Mouse (Mus musculus): Measurements from ENCODE around the gene AW549877.

The AW549877 gene

GRCm38 (mm10) chr15:3954971-3955370 lies 40.6 kb downstream of the AW549877 start:
- ChIA-PET CTCF (interaction anchor here in 1 of 4 experiments (0.6 kb wide), 1 partner anchor 741 kb away, joined by 4 read pairs; no protein-coding TSS in a partner anchor), POLR2A (interaction anchor here in 1 of 4 experiments (0.6 kb wide), 2 partner anchors 26 to 266 kb away, joined by 3 read pairs; no protein-coding TSS in a partner anchor)

GRCm38 (mm10) chr15:3938132-3938531 lies 57.4 kb downstream of the AW549877 start:
- POLR2A ChIA-PET, result no interaction called here
- CTCF ChIA-PET, result interaction anchor here in 1 of 4 experiments (0.5 kb wide), 1 partner anchor 235 kb away, joined by 5 read pairs; no protein-coding TSS in a partner anchor

GRCm38 (mm10) chr15:3936056-3936455 lies 59.5 kb downstream of the AW549877 start:
- POLR2A ChIA-PET, result no interaction called here
- CTCF ChIA-PET, result no interaction called here

GRCm38 (mm10) chr15:3933466-3933865 lies 62.1 kb downstream of the AW549877 start:
- POLR2A ChIA-PET, result no interaction called here
- CTCF ChIA-PET, result no interaction called here

All from embryonic stem cell, embryonic (primary cell).